Mouse (Mus musculus) C2C12 (cell line): ENCODE data around the gene Cdh4.

Source experiments
- CTCF ChIP-seq: IDR thresholded peaks from one replicate; pipeline ENCODE4 v1.5.1; 2011; ENCODE audit not compliant: control insufficient read depth, insufficient read depth, insufficient read length
- MAX ChIP-seq: IDR thresholded peaks from one replicate; pipeline ENCODE4 v1.6.1; 2011; ENCODE audit warnings: mild to moderate bottlenecking, control low read depth
- MYOD1 ChIP-seq: IDR thresholded peaks from one replicate; pipeline ENCODE4 v1.6.1; 2011; ENCODE audit warnings: low read depth; ENCODE audit not compliant: control insufficient read depth, insufficient read length
- USF1 ChIP-seq: IDR thresholded peaks from one replicate; pipeline ENCODE4 v1.6.1; 2011; ENCODE audit warnings: low read depth, mild to moderate bottlenecking, control low read depth, moderate library complexity

DNA sequence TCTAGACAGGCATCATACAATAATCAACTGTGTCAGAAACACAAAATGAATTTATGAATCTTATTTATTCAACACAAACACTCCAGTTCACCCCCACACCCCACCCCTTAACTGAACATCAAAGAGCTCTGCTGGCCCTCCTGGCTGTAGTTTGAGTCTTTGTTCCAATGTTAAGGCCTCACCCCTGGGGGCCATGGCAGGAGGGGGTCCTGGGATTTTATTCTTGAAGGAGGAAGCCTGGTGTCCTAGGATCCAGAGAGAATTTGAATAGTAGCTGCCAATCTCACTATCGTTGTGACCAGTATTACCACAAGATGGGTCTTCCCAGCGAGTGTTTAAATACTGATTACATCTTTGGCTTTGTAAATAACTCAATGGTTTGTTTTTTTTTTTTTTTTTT, 94.5 kb downstream of the Cdh4 start:
- no peak for TF ChIP-seq CTCF
- TF ChIP-seq USF1 = no peak
- TF ChIP-seq MYOD1 = no peak
- TF ChIP-seq MAX = no peak
